Mouse (Mus musculus) forebrain, embryonic 15.5 days (tissue): ENCODE measurements around the gene Gprc5c. TPM values are rescaled to one million over a fixed set of nuclear protein-coding genes. Genes with fewer than 3 reads are reported as not detected.
A peak's percentile ranks its signal among the peaks of the same experiment; 100 is the strongest.

Source experiments
- ATAC-seq: fragments of 200-750 bp; cut with Nextera tagmentation; replicated peaks from 2 replicates; pipeline ENCODE4 v1.8.0; 2017; ENCODE audit warnings: mild to moderate bottlenecking, moderate TSS enrichment, moderate library complexity
- H3K27ac ChIP-seq: fragments of 300-500 bp; sonication (generic); replicated peaks from 2 replicates; pipeline ENCODE4 v1.5.1; 2015; ENCODE audit warnings: mild to moderate bottlenecking, inconsistent platforms
- H3K27me3 ChIP-seq: fragments of 300-500 bp; sonication (generic); 2 replicates; pipeline ENCODE4 v1.6.1; 2015; ENCODE audit warnings: inconsistent platforms
- H3K36me3 ChIP-seq: fragments of 300-500 bp; sonication (generic); 2 replicates; pipeline ENCODE4 v1.6.1; 2015; ENCODE audit warnings: mild to moderate bottlenecking, inconsistent platforms
- H3K4me1 ChIP-seq: fragments of 300-500 bp; sonication (generic); 2 replicates; pipeline ENCODE4 v1.6.1; 2015; ENCODE audit warnings: inconsistent platforms
- H3K4me2 ChIP-seq: fragments of 300-500 bp; sonication (generic); replicated peaks from 2 replicates; pipeline ENCODE4 v1.6.1; 2015; ENCODE audit warnings: mild to moderate bottlenecking, inconsistent platforms
- H3K4me3 ChIP-seq: fragments of 300-500 bp; sonication (generic); 2 replicates; pipeline ENCODE4 v1.5.1; 2015; ENCODE audit warnings: mild to moderate bottlenecking, inconsistent platforms
- H3K9ac ChIP-seq: fragments of 300-500 bp; sonication (generic); replicated peaks from 2 replicates; pipeline ENCODE4 v1.6.1; 2015; ENCODE audit warnings: mild to moderate bottlenecking, inconsistent platforms
- H3K9me3 ChIP-seq: fragments of 300-500 bp; sonication (generic); 2 replicates; pipeline ENCODE4 v1.6.1; 2016; ENCODE audit warnings: inconsistent platforms
- WGBS: fragments of 180-500 bp; shearing (Covaris S2); methylation state at CpG from one replicate; pipeline ENCODE4 v1.1.7; 2015; ENCODE audit warnings: mixed read lengths; 5-methylcytosine and 5-hydroxymethylcytosine counted together
- polyA plus RNA-seq: library from polyadenylated mRNA; unstranded; fragments of >200 nt; fragmentation: Nextera tagmentation; extraction: Ambion mirVana; gene quantifications from 2 replicates; pipeline ENCODE4 v1.2.1, GENCODE M21; 2015

Gene Gprc5c
- polyA plus RNA-seq, 1 experiment from 2014 or later: 6.2 TPM

GRCm38 (mm10) chr11:114818185-114818584, 32.8 kb upstream of the Gprc5c start:
- H3K4me1 ChIP-seq: peaks cover 10% of the 10 kb centered on the region
- no peak for ATAC-seq
- H3K36me3 ChIP-seq: no peaks in the 10 kb centered on the region
- H3K27me3 ChIP-seq: no peaks in the 10 kb centered on the region
- H3K9me3 ChIP-seq: no peaks in the 10 kb centered on the region
- WGBS: 92% methylated on average over 7 of the region's 7 CpGs
- H3K9ac ChIP-seq: no peak overlapping the region
- no peak overlapping the region for H3K27ac ChIP-seq
- H3K4me2 ChIP-seq: no peak overlapping the region
- no peak overlapping the region for H3K4me3 ChIP-seq

DNA sequence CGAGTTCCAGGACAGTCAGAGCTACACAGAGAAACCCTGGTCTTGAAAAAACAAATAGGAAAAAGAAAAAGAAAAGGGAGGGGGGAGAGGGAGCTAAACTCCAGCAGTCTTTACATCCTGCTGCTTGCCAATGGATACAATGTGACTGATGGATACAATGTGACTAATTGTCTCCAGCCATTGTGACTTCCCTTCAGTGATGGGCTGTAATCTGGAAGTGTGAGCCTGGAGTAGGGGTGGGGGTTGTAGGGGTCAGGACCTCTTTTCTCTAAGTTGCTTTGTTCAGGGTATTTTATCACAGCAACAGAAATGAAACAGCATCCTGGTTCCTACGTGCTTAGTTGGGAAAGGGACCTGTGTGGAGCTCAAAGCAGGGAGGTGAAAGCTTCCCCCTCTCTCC, 31.8 kb upstream of the Gprc5c start:
- H3K27me3 ChIP-seq: no peaks in the 10 kb centered on the region
- ATAC-seq: no peak
- peaks cover 18% of the 10 kb centered on the region for H3K4me1 ChIP-seq
- H3K4me3 ChIP-seq: no peak overlapping the region
- H3K9me3 ChIP-seq: no peaks in the 10 kb centered on the region
- no peak overlapping the region for H3K27ac ChIP-seq
- no peaks in the 10 kb centered on the region for H3K36me3 ChIP-seq
- H3K4me2 ChIP-seq: no peak overlapping the region
- WGBS: 26% methylated on average over 2 of the region's 2 CpGs
- no peak overlapping the region for H3K9ac ChIP-seq

- no peak overlapping the region for H3K27ac ChIP-seq
- H3K27me3 ChIP-seq: no peaks in the 10 kb centered on the region
- 50% methylated on average over 3 of the region's 3 CpGs for WGBS
- no peak for ATAC-seq
- no peak overlapping the region for H3K4me3 ChIP-seq
- H3K36me3 ChIP-seq: no peaks in the 10 kb centered on the region
- H3K9ac ChIP-seq: no peak overlapping the region
- no peak overlapping the region for H3K4me2 ChIP-seq
- no peaks in the 10 kb centered on the region for H3K9me3 ChIP-seq
- peaks cover 18% of the 10 kb centered on the region for H3K4me1 ChIP-seq
These were observed 30.5 kb upstream of the Gprc5c start for GRCm38 (mm10) chr11:114820444-114820843.

DNA sequence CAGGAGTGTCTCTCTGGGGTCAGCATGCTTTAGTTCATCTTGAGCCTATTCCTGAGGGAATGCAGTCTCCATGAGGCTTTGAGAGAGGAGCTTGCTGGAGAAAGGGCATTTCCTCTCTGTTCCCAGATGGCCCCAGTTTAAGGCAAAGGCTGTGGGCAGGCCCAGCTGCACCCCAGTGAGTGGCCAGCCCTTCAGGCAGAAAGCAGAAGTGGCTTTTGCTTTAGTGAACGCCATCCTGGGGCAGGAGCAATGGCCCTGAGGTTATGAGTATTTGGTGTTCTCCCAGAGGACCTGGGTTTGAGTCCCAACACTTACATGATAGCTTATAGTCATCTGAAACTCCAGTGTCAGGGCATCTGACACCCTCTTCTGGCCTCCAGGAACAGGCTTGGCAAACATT, 29.6 kb upstream of the Gprc5c start:
- Histone ChIP-seq H3K4me2 (no peak overlapping the region), H3K36me3 (no peaks in the 10 kb centered on the region), H3K27ac (no peak overlapping the region), H3K9ac (no peak overlapping the region), H3K27me3 (no peaks in the 10 kb centered on the region), H3K4me3 (no peak overlapping the region), H3K4me1 (peaks cover 18% of the 10 kb centered on the region), H3K9me3 (no peaks in the 10 kb centered on the region)
- no peak for ATAC-seq
- 79% methylated on average over 1 of the region's 1 CpGs for WGBS

DNA sequence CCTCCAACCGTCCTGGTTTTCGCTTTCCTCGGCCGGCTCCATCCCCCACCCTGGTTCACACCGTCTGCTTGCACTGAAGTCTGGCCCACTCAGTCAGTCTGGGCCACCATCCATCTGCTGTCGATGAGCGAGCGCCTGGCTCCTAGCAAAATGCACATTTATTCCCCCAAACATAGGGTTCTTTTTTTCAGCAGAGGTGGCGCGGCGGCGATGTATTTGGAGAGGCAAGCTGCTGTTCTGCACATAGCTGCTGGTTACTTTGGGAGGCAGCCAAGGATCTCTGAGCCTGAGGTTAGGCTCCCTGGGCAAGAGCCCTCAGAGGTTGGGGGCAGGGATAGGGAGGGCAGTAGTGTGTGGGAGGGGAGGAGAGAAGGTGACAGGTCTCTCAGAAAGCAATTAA, 28.2 kb upstream of the Gprc5c start:
- Histone ChIP-seq H3K4me2 (no peak overlapping the region), H3K27ac (peak overlapping the region; percentile 81), H3K9me3 (no peaks in the 10 kb centered on the region), H3K27me3 (no peaks in the 10 kb centered on the region), H3K4me3 (no peak overlapping the region), H3K9ac (no peak overlapping the region), H3K36me3 (no peaks in the 10 kb centered on the region), H3K4me1 (peaks cover 18% of the 10 kb centered on the region)
- WGBS: 26% methylated on average over 12 of the region's 12 CpGs
- ATAC-seq: peak; percentile 92

GRCm38 (mm10) chr11:114823199-114823725, 27.7 kb upstream of the Gprc5c start:
- ATAC-seq: peak; percentile 60
- Histone ChIP-seq H3K27ac (peak overlapping the region; percentile 81), H3K9me3 (no peaks in the 10 kb centered on the region), H3K4me1 (peaks cover 18% of the 10 kb centered on the region), H3K4me2 (no peak overlapping the region), H3K9ac (no peak overlapping the region), H3K27me3 (no peaks in the 10 kb centered on the region), H3K36me3 (no peaks in the 10 kb centered on the region), H3K4me3 (no peak overlapping the region)
- WGBS: 2% methylated on average over 11 of the region's 11 CpGs

GRCm38 (mm10) chr11:114826686-114827085, 24.3 kb upstream of the Gprc5c start:
- WGBS: 63% methylated on average over 5 of the region's 5 CpGs
- no peak overlapping the region for H3K4me2 ChIP-seq
- no peaks in the 10 kb centered on the region for H3K9me3 ChIP-seq
- H3K4me1 ChIP-seq: peaks cover 35% of the 10 kb centered on the region
- H3K4me3 ChIP-seq: no peak overlapping the region
- H3K27ac ChIP-seq: no peak overlapping the region
- ATAC-seq: no peak
- no peaks in the 10 kb centered on the region for H3K36me3 ChIP-seq
- no peaks in the 10 kb centered on the region for H3K27me3 ChIP-seq
- H3K9ac ChIP-seq: no peak overlapping the region

DNA sequence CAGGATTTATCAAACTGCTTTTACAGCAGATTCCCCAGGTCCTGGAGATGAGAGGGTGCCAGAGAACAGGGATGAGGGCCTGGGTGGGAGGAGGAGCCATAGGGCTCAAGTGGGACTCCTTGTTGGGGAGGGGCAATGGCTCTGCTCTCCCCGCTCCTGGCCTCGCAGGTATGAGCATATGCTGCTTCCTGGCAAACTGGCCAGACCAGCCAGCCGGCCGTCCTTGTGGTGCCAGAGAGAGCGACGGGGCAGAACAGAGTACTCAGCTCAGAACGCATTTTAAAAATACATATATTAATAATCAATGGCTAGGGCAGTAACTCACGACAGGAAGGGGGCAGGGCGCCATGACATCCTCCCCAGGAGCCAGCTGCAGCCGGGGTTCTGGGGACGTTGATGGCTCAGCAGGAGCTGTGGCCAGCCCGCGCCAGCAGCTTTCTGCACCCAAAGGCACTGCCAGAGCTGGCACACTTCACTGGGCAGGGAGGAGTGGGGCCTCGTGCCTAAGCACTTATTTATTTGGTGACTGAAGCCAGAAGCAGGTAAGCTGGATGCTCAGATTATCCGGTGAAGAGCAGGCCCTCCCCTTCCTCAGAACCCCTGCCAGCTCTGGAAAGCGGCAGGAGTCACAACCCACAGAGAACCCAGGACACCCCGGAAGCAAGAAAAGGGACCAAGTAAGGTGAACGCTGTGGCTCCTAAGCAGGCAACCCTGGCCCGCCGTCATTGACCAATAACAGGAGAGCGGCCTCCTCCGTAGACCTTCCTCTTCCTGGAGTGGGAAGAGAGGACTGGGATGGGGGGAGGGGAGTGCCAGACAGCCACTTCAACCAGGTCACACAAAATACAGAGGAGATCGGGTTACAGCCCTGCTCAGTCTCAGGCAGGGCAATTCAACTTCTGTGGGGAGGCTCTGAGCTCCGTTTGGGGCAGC, 21.2 kb upstream of the Gprc5c start:
- H3K4me2 ChIP-seq: peak overlapping the region; percentile 34
- 0 out of 2 replicates have a peak overlapping the region, but pooled peaks have one; percentile 1 for H3K9ac ChIP-seq
- H3K4me1 ChIP-seq: peaks cover 18% of the 10 kb centered on the region
- no peaks in the 10 kb centered on the region for H3K9me3 ChIP-seq
- H3K27ac ChIP-seq: peak overlapping the region; percentile 31; the same call in 1 of the 2 replicates
- no peaks in the 10 kb centered on the region for H3K36me3 ChIP-seq
- no peaks in the 10 kb centered on the region for H3K27me3 ChIP-seq
- peak; percentile 48; the same call in 1 of the 2 replicates for ATAC-seq
- H3K4me3 ChIP-seq: 0 out of 2 replicates have a peak overlapping the region, but pooled peaks have one; percentile 1
- WGBS: 9% methylated on average over 24 of the region's 24 CpGs

DNA sequence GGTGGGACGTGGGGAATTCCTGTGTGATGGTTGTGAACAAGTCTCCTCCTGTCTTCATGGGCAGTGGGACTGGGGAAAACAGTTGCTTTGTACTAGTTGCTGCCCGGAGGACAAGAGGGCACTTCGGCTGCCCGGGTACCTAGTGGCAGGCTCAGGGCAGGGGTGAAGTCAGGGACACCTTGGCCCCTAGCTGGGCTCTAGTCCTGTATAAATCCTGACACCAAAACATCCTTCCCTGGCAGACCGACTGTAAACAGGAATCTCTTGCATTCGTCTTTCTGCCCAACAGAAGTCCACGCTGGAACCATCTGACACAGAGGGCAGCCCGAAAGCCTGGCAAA, 20.5 kb upstream of the Gprc5c start:
- H3K9me3 ChIP-seq: no peaks in the 10 kb centered on the region
- H3K4me1 ChIP-seq: peaks cover 18% of the 10 kb centered on the region
- H3K36me3 ChIP-seq: no peaks in the 10 kb centered on the region
- peak overlapping the region; percentile 34 for H3K4me2 ChIP-seq
- H3K4me3 ChIP-seq: 0 out of 2 replicates have a peak overlapping the region, but pooled peaks have one; percentile 1
- H3K9ac ChIP-seq: no peak overlapping the region
- no peak for ATAC-seq
- H3K27me3 ChIP-seq: no peaks in the 10 kb centered on the region
- WGBS: 13% methylated on average over 8 of the region's 8 CpGs
- no peak overlapping the region for H3K27ac ChIP-seq

- no peak for ATAC-seq
- 56% methylated on average over 5 of the region's 5 CpGs for WGBS
- H3K4me2 ChIP-seq: no peak overlapping the region
These were observed 17.8 kb upstream of the Gprc5c start for GRCm38 (mm10) chr11:114833166-114833565.

DNA sequence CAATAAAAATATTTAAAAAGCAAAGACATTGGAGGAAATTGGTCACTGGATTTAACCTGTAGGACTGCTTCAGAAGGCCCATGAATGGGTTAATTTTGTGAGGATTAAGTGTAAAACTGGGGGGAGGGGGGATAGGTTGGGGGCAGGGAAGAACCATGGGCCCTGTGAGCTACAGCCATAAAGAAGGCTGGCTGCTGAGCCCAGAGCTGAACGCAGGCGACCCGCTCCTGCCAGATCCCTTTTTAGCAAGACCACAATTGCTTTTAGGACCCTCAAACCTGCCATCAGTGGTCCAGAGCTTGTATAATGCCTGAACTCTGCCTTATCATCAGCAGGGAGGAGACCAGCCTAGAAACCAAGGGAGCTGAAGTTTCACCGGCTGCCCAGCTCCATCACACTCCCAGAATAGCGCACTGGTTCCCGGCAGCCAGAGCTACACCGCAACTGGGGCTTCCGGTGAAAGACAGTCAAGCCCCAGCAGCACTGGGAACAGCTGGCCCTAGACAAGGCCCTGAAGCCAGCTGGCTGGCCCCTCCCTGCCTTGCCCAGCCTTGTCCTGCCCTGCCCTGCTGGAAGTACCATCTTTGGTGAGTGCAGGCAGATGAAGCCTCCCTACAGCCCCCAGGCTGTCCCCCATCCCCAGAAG, 7.0 kb upstream of the Gprc5c start:
- no peaks in the 10 kb centered on the region; the same call in 1 of the 2 replicates for H3K9me3 ChIP-seq
- H3K9ac ChIP-seq: no peak overlapping the region
- H3K27me3 ChIP-seq: no peaks in the 10 kb centered on the region
- H3K27ac ChIP-seq: no peak overlapping the region
- ATAC-seq: no peak
- WGBS: 12% methylated on average over 8 of the region's 8 CpGs
- H3K4me2 ChIP-seq: no peak overlapping the region
- no peaks in the 10 kb centered on the region for H3K36me3 ChIP-seq
- 0 out of 2 replicates have a peak, but pooled peaks cover 4% of the 10 kb centered on the region for H3K4me1 ChIP-seq
- no peak overlapping the region for H3K4me3 ChIP-seq

More at GRCm38 (mm10) chr11:114833166-114833565, 17.8 kb upstream of the Gprc5c start:
- H3K36me3 ChIP-seq: no peaks in the 10 kb centered on the region
- H3K4me1 ChIP-seq: peaks cover 18% of the 10 kb centered on the region
- no peak overlapping the region for H3K4me3 ChIP-seq
- no peak overlapping the region for H3K27ac ChIP-seq
- H3K9me3 ChIP-seq: no peaks in the 10 kb centered on the region
- H3K9ac ChIP-seq: no peak overlapping the region
- H3K27me3 ChIP-seq: no peaks in the 10 kb centered on the region
